Mouse (Mus musculus) lung, postnatal 0 days (tissue): Measurements from ENCODE around the gene Nabp1.

Source experiments
- CTCF ChIP-seq: IDR thresholded peaks from 2 replicates; pipeline ENCODE4 v1.5.1; 2016; ENCODE audit warnings: antibody characterized with exemption, mild to moderate bottlenecking
- EP300 ChIP-seq: IDR thresholded peaks from 2 replicates; pipeline ENCODE4 v1.6.1; 2016; ENCODE audit warnings: antibody characterized with exemption, mild to moderate bottlenecking, control low read depth

- TF ChIP-seq CTCF, result no peak
- TF ChIP-seq EP300, result no peak
These were observed 51.9 kb downstream of the Nabp1 start for GRCm38 (mm10) chr1:51426298-51426697.
